Mouse (Mus musculus): ENCODE measurements around the gene Lzts3.
A peak's percentile ranks its signal among the peaks of the same experiment; 100 is the strongest.
"Not testable (repeated sequence)": the region's sequence is repeated elsewhere in the genome, so short reads cannot be mapped to it uniquely, and the experiment has no call there.

Gene Lzts3

GRCm38 (mm10) chr2:130642684-130643369, at the start of gene Lzts3:
TSS of gene Lzts3 (minus strand) at chr2:130642803.
- peak; percentile 83 for DNase-seq (ENCODE audit: low spot score)

GRCm38 (mm10) chr2:130689011-130689410, 46.4 kb upstream of the Lzts3 start:
- no peak for DNase-seq (ENCODE audit: low spot score)

GRCm38 (mm10) chr2:130685426-130685825, 42.8 kb upstream of the Lzts3 start:
- DNase-seq (ENCODE audit: low spot score), result no peak

DNA sequence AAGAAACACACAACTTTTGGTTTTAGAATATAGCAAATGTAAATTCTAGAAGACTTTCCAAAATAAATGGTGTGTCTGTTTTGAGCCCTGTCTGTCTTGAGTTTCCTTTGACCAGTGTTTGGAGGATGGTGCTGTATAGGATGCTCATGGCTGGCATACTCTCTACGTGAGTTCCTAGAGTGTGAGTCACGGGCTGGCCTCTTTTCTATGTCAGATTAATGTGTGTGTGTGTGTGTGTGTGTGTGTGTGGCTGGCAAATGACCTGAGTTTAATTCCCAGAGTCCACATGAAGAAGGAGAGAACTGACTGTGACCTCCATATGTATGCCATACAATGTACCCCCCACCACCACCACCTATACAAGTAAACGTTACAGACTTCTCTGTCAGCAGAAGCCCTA, 38.9 kb upstream of the Lzts3 start:
- no peak for DNase-seq (ENCODE audit: low spot score)

GRCm38 (mm10) chr2:130679899-130680298, 37.3 kb upstream of the Lzts3 start:
- DNase-seq (ENCODE audit: low spot score), result no peak

DNA sequence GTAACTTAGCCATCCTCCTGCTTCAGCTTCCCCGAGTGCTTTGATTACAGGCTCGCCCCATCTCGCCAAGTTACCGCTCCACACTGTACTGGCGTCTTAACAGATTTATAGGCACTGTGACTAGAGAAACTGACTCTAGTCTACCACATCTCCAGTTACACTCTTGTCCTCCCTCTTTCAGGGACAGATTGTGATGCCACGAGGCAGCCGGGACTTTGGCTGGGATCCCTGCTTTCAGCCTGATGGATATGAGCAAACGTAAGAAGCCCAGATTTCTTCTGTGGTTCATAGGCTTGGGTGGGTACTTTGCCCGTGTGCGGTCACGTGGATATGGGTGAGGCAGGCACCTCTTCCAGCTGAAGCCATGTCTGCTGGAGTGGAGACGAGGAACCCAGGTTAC, 36.6 kb upstream of the Lzts3 start:
- no peak for DNase-seq (ENCODE audit: low spot score)

- DNase-seq (ENCODE audit: low spot score), result no peak
These were observed 34.6 kb upstream of the Lzts3 start for GRCm38 (mm10) chr2:130677211-130677610.

DNA sequence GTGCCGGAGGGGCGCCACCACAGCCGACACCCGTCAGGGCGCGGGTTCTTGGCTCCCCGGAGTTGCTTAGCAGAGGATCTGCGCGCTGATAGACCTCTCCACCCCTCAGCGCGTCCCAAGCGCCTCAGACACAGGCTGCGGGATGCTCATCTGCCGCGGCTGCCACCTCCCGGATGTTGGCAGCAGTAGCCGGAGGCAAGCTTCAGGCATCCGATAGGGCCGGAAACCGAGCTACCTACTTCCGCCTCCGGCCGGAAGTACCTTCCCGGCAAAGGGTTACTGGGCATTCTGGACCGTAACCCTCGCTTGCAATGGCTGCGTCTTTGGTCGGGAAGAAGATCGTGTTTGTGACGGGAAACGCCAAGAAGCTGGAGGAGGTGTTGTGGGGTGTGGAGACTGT, 25.0 kb upstream of the Lzts3 start, which contains the start of gene Itpa:
Gene Itpa (plus strand): TSS at position 52 of the 400 bp plus-strand sequence.
- DNase-seq (ENCODE audit: low spot score), result peak; percentile 88

DNA sequence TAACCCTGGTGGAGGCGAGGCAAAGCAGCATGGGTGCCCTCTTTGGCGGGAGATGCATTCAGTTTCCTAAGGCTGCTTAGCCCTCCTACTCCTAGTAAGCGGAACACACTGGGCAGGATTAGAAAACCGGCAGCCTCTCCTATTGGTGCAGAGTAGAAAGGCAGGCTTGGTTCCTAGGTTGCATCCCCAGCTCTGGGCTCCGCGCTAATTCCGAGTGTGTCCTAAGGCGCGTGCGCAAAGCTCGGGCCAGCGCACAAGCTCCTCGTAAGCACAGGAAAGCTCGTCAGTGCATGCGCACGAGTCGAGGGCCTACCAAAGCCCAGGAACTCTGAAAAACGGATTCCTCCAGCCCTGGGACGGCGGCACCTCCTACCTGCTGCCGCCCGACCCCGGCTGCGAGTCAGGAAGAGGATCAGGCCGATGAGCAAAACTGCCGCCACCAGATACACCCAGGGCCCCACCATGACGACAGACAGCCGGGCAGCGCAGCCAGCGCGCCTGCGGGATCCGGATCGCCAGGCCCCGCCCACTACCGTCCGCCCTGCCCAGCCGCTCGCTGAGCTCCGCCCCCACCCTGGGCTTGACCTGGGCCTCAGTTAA, 21.6 kb upstream of the Lzts3 start, which contains the start of gene Ddrgk1:
Gene Ddrgk1 (minus strand): TSS at position 558 of the 600 bp plus-strand sequence.
- DNase-seq (ENCODE audit: low spot score), result peak; percentile 86

GRCm38 (mm10) chr2:130663342-130663741, 20.7 kb upstream of the Lzts3 start:
- DNase-seq (ENCODE audit: low spot score), result no peak

GRCm38 (mm10) chr2:130658530-130658929, 15.9 kb upstream of the Lzts3 start:
- no peak for DNase-seq (ENCODE audit: low spot score)

DNA sequence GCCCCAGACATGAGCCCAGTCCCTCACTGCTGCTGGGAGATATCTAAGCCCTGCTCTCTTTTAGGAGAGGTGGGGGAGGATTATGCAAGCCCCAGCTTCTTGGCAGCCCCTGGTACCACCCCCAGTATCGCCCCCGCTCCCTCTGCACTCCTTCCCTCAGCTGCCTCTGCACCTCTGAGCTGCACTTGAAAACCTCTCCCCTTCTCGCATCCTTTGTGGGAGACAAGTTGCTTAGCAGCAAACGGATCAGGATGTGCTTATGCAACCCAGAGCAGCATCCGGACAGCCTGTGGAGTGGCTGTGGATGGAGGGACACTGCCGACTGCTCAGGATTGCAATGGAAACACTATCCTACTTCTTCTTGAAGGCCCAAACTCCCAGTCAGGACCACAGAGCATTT, 14.9 kb upstream of the Lzts3 start:
- no peak for DNase-seq (ENCODE audit: low spot score)

DNA sequence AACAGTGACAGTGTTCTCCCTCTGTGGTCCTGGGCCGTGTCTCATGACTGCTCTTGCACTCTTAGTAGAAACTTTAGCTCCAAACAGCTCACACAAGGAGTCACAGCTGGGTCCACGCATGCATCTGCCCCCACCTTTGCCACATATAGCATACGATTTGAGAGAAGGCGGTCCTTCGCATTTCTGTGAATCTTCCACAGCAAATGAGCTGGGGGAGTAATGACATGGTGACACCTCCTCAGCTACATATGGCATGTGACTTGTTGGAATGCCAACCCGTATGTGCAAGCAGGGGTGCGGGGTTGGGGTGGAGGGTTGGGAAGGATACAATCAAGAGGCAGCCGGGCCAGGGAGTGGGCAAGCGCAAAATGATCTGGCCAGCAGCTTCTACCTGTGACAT, 13.9 kb upstream of the Lzts3 start:
- no peak for DNase-seq (ENCODE audit: low spot score)

- no peak for DNase-seq (ENCODE audit: low spot score)
These were observed 13.2 kb upstream of the Lzts3 start for GRCm38 (mm10) chr2:130655660-130656339.

- DNase-seq (ENCODE audit: low spot score), result no peak
These were observed 11.2 kb upstream of the Lzts3 start for GRCm38 (mm10) chr2:130653760-130654159.

- no peak for DNase-seq (ENCODE audit: low spot score)
These were observed 10.7 kb upstream of the Lzts3 start for GRCm38 (mm10) chr2:130653303-130653702.

GRCm38 (mm10) chr2:130649028-130649427, 6.4 kb upstream of the Lzts3 start:
- not testable (repeated sequence) for DNase-seq (ENCODE audit: low spot score)

GRCm38 (mm10) chr2:130645198-130645597, 2.6 kb upstream of the Lzts3 start:
- no peak for DNase-seq (ENCODE audit: low spot score)

- DNase-seq (ENCODE audit: low spot score), result no peak
These were observed 374 bp downstream of the Lzts3 start for GRCm38 (mm10) chr2:130642197-130642660.

DNA sequence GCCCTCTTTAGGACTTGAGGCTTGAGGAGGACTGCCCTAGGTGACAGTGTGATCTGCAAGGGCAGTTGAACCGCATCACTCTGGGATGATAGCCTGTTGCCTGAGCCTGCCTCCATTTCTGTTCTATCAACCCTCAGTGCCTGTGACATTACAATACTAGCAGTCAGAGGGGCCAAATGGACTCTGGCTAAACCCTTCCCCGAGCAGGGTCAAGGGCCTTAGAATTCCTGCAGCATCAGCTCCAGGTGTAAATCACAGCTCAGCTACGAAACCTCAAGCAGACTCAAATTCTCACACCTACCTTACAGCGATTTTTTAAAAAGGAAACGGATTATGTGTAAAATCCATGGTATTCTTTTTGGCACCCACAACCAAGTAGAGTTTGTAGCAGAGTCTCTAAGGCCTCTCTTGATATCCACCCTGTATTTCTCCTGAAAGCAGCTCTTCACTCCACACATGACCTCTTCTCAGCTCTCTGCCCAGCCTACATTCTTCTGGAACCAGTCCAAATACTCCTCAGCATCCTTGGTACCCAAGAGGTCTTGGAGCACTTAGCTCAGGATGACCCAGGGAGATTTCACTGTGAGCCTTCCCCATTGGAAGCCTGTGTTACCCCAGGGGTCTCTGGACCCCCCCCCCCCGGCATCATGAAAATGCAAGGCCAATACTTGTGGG, 1.1 kb downstream of the Lzts3 start:
- no peak for DNase-seq (ENCODE audit: low spot score)

- DNase-seq (ENCODE audit: low spot score), result no peak
These were observed 3.3 kb downstream of the Lzts3 start for GRCm38 (mm10) chr2:130639276-130639675.

- no peak for DNase-seq (ENCODE audit: low spot score)
These were observed 4.4 kb downstream of the Lzts3 start for GRCm38 (mm10) chr2:130638101-130638611.
